Mouse (Mus musculus): Measurements from ENCODE around the gene Nudt16l1.

The Nudt16l1 gene

GRCm38 (mm10) chr16:4938461-4938860, at the start of gene Nudt16l1:
Gene Nudt16l1 (plus strand): TSS chr16:4938761.
- DNase-seq (ENCODE audit: low read depth) = no peak

- DNase-seq (ENCODE audit: low read depth) = no peak
Observed at GRCm38 (mm10) chr16:4890201-4890709, 48.3 kb upstream of the Nudt16l1 start.

GRCm38 (mm10) chr16:4892171-4892570, 46.4 kb upstream of the Nudt16l1 start:
- DNase-seq (ENCODE audit: low read depth) = no peak

GRCm38 (mm10) chr16:4894201-4894908, 44.2 kb upstream of the Nudt16l1 start:
- DNase-seq (ENCODE audit: low read depth) = no peak

- DNase-seq (ENCODE audit: low read depth) = no peak
Observed at GRCm38 (mm10) chr16:4896249-4897027, 42.1 kb upstream of the Nudt16l1 start.

- DNase-seq (ENCODE audit: low read depth) = no peak
Observed at GRCm38 (mm10) chr16:4897146-4897730, 41.3 kb upstream of the Nudt16l1 start.

- no peak for DNase-seq (ENCODE audit: low read depth)
Observed at GRCm38 (mm10) chr16:4898881-4899280, 39.7 kb upstream of the Nudt16l1 start.

- DNase-seq (ENCODE audit: low read depth) = no peak
Observed at GRCm38 (mm10) chr16:4899711-4900110, 38.9 kb upstream of the Nudt16l1 start.

- DNase-seq (ENCODE audit: low read depth) = no peak
Observed at GRCm38 (mm10) chr16:4901167-4901566, 37.4 kb upstream of the Nudt16l1 start.

GRCm38 (mm10) chr16:4902390-4902789, 36.2 kb upstream of the Nudt16l1 start:
- no peak for DNase-seq (ENCODE audit: low read depth)

GRCm38 (mm10) chr16:4903491-4904102, 35.0 kb upstream of the Nudt16l1 start:
- no peak for DNase-seq (ENCODE audit: low read depth)

GRCm38 (mm10) chr16:4904878-4905277, 33.7 kb upstream of the Nudt16l1 start:
- DNase-seq (ENCODE audit: low read depth) = no peak

- no peak for DNase-seq (ENCODE audit: low read depth)
Observed at GRCm38 (mm10) chr16:4905591-4905990, 33.0 kb upstream of the Nudt16l1 start.

GRCm38 (mm10) chr16:4906559-4906958, 32.0 kb upstream of the Nudt16l1 start:
- no peak for DNase-seq (ENCODE audit: low read depth)

- no peak for DNase-seq (ENCODE audit: low read depth)
Observed at GRCm38 (mm10) chr16:4907386-4907785, 31.2 kb upstream of the Nudt16l1 start.

GRCm38 (mm10) chr16:4907972-4908371, 30.6 kb upstream of the Nudt16l1 start:
- DNase-seq (ENCODE audit: low read depth) = peak; percentile 44

- DNase-seq (ENCODE audit: low read depth) = peak; percentile 49
Observed at GRCm38 (mm10) chr16:4909745-4910144, 28.8 kb upstream of the Nudt16l1 start.

GRCm38 (mm10) chr16:4910758-4911157, 27.8 kb upstream of the Nudt16l1 start:
- no peak for DNase-seq (ENCODE audit: low read depth)

- DNase-seq (ENCODE audit: low read depth) = no peak
Observed at GRCm38 (mm10) chr16:4912074-4912648, 26.4 kb upstream of the Nudt16l1 start.

- DNase-seq (ENCODE audit: low read depth) = peak; percentile 44
Observed at GRCm38 (mm10) chr16:4912907-4913782, 25.4 kb upstream of the Nudt16l1 start.
